Mouse (Mus musculus) midbrain, postnatal 0 days (tissue): ENCODE results near the gene Ddx27. TPM values are rescaled to one million over a fixed set of nuclear protein-coding genes. Genes with fewer than 3 reads are reported as not detected.

Source experiments
- ATAC-seq: fragments of 200-750 bp; cut with Nextera tagmentation; 2 replicates; pipeline ENCODE4 v1.8.0; 2017; ENCODE audit warnings: moderate number of reproducible peaks, mild to moderate bottlenecking, moderate TSS enrichment, moderate library complexity; ENCODE audit not compliant: low FRiP score
- DNase-seq: peaks from one replicate; pipeline ENCODE4 v3.0.0-alpha.2; 2015; ENCODE audit warnings: low spot score
- H3K27ac ChIP-seq: fragments of 300-500 bp; sonication (generic); 2 replicates; pipeline ENCODE4 v1.5.1; 2014; ENCODE audit warnings: low read depth, mild to moderate bottlenecking, low read length, mixed read lengths
- H3K27me3 ChIP-seq: fragments of 300-500 bp; sonication (generic); 2 replicates; pipeline ENCODE4 v1.6.1; 2014; ENCODE audit warnings: low read length, control low read depth, mixed read lengths; ENCODE audit not compliant: insufficient read depth
- H3K36me3 ChIP-seq: fragments of 300-500 bp; sonication (generic); 2 replicates; pipeline ENCODE4 v1.6.1; 2014; ENCODE audit warnings: low read length, control low read depth, mixed read lengths; ENCODE audit not compliant: insufficient read depth
- H3K4me1 ChIP-seq: fragments of 300-500 bp; sonication (generic); 2 replicates; pipeline ENCODE4 v1.6.1; 2014; ENCODE audit warnings: mild to moderate bottlenecking, control low read depth, antibody characterized with exemption, low read length, mixed read lengths; ENCODE audit not compliant: insufficient read depth
- H3K4me2 ChIP-seq: fragments of 300-500 bp; sonication (generic); 2 replicates; pipeline ENCODE4 v1.6.1; 2014; ENCODE audit warnings: low read depth, mild to moderate bottlenecking, low read length, mixed read lengths; ENCODE audit not compliant: poor library complexity, severe bottlenecking
- H3K4me3 ChIP-seq: fragments of 300-500 bp; sonication (generic); 2 replicates; pipeline ENCODE4 v1.5.1; 2014; ENCODE audit warnings: low read depth, mild to moderate bottlenecking, low read length, moderate library complexity
- H3K9ac ChIP-seq: fragments of 300-500 bp; sonication (generic); replicated peaks from 2 replicates; pipeline ENCODE4 v1.6.1; 2014; ENCODE audit warnings: mild to moderate bottlenecking, low read length, moderate library complexity, mixed read lengths; ENCODE audit not compliant: poor library complexity, severe bottlenecking
- H3K9me3 ChIP-seq: fragments of 300-500 bp; sonication (generic); 2 replicates; pipeline ENCODE4 v1.6.1; 2016; ENCODE audit warnings: low read length, control low read depth
- CTCF ChIP-seq: IDR thresholded peaks from 2 replicates; pipeline ENCODE4 v1.5.1; 2016; ENCODE audit warnings: antibody characterized with exemption, mild to moderate bottlenecking
- WGBS: fragments of 180-500 bp; shearing (Covaris S2); extraction: QIAGEN DNeasy Blood & Tissue Kit; methylation state at CpG from one replicate; pipeline ENCODE4 v1.1.7; 2014; 5-methylcytosine and 5-hydroxymethylcytosine counted together
- polyA plus RNA-seq: library from polyadenylated mRNA; unstranded; fragments of >200 nt; fragmentation: Nextera tagmentation; extraction: Ambion mirVana; gene quantifications from 2 replicates; pipeline ENCODE4 v1.2.1, GENCODE M21; 2015
- total RNA-seq: library from RNA; depleted of rRNA; stranded (reverse); fragments of >200 nt; gene quantifications from 2 replicates; pipeline ENCODE4 v1.2.3, GENCODE M21; 2014; rRNA removed

Ddx27 gene
- total and polyA plus RNA-seq, 2 experiments from 2014 or later, result 29.5 to 38.6 TPM

DNA sequence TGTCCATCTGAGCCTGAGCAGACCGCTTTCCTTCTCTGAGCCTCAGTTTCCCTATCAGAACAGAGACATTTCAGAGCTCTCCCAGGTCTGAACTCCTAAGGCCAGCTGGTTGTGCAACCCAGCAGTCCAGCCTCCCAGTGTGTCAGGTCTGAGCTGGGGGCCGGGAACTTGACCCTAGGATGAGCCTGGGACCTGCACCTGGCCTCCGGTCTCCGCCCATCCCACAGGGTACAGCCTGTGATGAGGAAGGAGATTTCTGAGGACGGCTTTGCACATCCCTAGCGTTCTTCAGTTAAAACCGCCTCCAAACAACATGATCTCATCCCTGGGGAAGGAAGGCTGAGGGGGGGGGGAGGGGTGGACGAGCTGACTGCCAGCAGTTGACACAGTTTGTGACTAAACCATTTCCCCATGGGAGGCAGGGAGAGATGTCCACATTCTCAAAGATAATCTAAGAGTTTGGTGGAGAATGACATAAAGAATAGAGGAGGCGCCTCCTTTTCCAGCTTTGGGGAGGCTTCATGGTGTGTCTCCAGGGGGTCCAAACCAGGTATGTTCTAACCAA, 64.0 kb downstream of the Ddx27 start:
- Histone ChIP-seq H3K4me1 (peaks cover 3% of the 10 kb centered on the region; the same call in 1 of the 2 replicates), H3K9ac (peak overlapping the region; percentile 39), H3K27ac (peak overlapping the region; percentile 26; the same call in 1 of the 2 replicates), H3K9me3 (no peaks in the 10 kb centered on the region), H3K36me3 (no peaks in the 10 kb centered on the region), H3K4me3 (no peak overlapping the region), H3K4me2 (no peak overlapping the region), H3K27me3 (no peaks in the 10 kb centered on the region)
- TF ChIP-seq CTCF, result no peak
- WGBS, result 51% methylated on average over 9 of the region's 9 CpGs
- DNase-seq (peak; percentile 44), ATAC-seq (peak; percentile 36; the same call in 1 of the 2 replicates)

DNA sequence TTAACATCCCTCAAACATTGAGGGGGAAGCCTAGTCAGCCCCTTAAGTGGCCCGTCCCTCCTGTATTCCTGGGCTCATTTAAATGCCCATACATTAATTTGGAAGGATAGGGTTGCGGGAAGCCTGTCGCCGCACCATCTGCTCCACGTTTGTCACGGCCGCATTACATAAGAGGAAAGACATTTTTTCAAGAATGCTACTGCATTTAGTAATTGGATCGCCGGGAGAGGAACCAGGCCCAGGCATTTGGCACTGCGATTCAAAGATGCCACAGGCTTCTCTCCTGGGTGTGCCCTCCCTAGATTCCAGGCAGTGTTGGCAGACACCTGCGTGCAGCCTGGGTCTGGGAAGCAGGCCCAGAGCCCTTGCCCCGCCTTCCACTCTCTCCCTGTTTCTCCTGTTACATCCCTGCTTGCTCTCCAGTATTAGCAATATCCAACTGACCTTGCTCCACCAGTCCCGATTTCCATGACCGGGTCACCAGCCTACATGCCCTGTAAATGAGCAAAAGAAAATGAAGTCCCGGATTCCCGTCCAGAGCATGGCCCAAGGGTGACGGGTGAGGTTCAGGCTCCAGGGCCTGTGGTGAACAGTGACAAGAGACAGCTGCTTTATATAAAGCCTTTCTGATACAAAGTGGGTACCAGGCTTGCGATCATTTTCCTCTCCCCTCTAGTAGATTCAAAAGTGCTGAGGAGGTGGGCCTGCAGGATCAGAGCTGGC, 64.7 kb downstream of the Ddx27 start:
- DNase-seq (peak; percentile 55), ATAC-seq (no peak; the same call in 1 of the 2 replicates)
- H3K9ac ChIP-seq, result peak overlapping the region; percentile 39
- H3K4me1 ChIP-seq, result peaks cover 3% of the 10 kb centered on the region; the same call in 1 of the 2 replicates
- no peak overlapping the region for H3K4me3 ChIP-seq
- no peak overlapping the region for H3K4me2 ChIP-seq
- WGBS, result 39% methylated on average over 18 of the region's 18 CpGs
- no peak overlapping the region for H3K27ac ChIP-seq
- no peaks in the 10 kb centered on the region for H3K27me3 ChIP-seq
- no peaks in the 10 kb centered on the region for H3K36me3 ChIP-seq
- H3K9me3 ChIP-seq, result no peaks in the 10 kb centered on the region
- TF ChIP-seq CTCF, result no peak

DNA sequence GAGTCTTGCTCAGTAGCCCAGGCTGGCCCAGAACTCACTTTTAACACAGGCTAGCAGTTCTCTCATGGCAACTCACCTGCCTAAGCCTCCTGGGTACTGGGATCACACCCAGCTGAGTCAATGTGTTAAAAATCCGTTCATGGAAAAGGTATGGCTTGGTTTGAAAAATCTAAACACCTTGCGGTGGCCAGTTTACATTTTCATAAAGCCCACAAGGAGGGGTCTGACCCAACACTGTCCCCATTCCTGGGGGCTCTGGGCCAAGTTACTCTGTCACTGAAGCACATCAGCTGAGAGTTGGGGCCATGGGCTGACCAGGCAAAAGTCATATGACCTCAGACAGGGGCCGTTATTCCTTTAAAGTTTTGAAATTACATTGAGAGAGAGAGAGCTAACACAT, 65.4 kb downstream of the Ddx27 start:
- peaks cover 3% of the 10 kb centered on the region; the same call in 1 of the 2 replicates for H3K4me1 ChIP-seq
- DNase-seq (no peak), ATAC-seq (no peak)
- H3K27me3 ChIP-seq, result no peaks in the 10 kb centered on the region
- no peaks in the 10 kb centered on the region for H3K36me3 ChIP-seq
- WGBS, result 83% methylated on average over 3 of the region's 3 CpGs
- H3K4me3 ChIP-seq, result no peak overlapping the region
- H3K9me3 ChIP-seq, result no peaks in the 10 kb centered on the region
- H3K9ac ChIP-seq, result no peak overlapping the region
- no peak overlapping the region for H3K4me2 ChIP-seq
- TF ChIP-seq CTCF, result no peak
- H3K27ac ChIP-seq, result no peak overlapping the region

DNA sequence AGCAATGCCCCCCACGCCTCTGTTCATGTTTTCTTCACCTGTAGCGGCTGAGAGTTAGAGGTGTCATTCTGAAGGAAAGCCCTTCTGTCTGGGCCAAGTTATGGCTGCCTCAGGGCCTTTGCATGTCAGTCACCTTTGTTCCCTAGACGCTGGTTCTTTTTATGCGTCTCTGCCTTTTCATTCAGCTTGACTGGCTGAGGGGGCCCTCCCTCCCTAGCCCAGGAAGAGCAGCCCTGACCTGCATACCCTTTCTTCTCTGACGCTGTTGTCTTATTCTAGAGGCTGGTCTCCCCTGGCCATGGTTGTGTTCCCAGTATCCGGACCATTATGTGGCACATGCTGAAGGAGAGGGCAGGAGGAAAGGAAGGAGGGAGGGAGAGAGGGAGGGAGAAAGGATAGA, 66.1 kb downstream of the Ddx27 start:
- 47% methylated on average over 6 of the region's 6 CpGs for WGBS
- H3K9me3 ChIP-seq, result no peaks in the 10 kb centered on the region
- no peak overlapping the region for H3K4me2 ChIP-seq
- no peaks in the 10 kb centered on the region for H3K27me3 ChIP-seq
- H3K36me3 ChIP-seq, result no peaks in the 10 kb centered on the region
- no peak for DNase-seq
- no peak for ATAC-seq
- H3K27ac ChIP-seq, result no peak overlapping the region
- H3K4me1 ChIP-seq, result peaks cover 3% of the 10 kb centered on the region; the same call in 1 of the 2 replicates
- no peak for TF ChIP-seq CTCF
- no peak overlapping the region for H3K9ac ChIP-seq
- no peak overlapping the region for H3K4me3 ChIP-seq

DNA sequence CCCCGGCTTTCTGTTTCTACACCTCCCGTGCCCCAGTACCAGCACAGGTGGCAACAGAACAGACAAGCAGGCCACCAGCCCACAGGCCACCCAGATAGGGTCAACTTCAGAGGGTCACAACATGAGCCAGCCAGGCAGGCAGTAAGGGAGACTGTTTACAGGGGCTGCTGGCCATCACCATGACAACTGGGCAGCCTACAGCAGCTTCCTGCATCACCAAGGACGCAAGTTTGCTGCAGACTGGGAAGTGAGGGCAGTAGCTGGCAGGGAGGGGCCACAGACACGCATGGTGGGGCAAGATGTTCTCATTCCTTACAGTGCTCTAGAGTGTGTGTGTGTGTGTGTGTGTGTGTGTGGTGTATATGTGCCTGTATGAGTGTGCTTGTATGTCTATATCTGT, 66.6 kb downstream of the Ddx27 start:
- Histone ChIP-seq H3K36me3 (no peaks in the 10 kb centered on the region), H3K4me1 (peaks cover 3% of the 10 kb centered on the region; the same call in 1 of the 2 replicates)

More for the DNA sequence above, 66.6 kb downstream of the Ddx27 start:
- Histone ChIP-seq H3K4me3 (no peak overlapping the region), H3K9ac (no peak overlapping the region), H3K4me2 (no peak overlapping the region), H3K27ac (no peak overlapping the region), H3K27me3 (no peaks in the 10 kb centered on the region), H3K9me3 (no peaks in the 10 kb centered on the region)
- 17% methylated on average over 4 of the region's 4 CpGs for WGBS
- TF ChIP-seq CTCF, result no peak
- ATAC-seq (peak; percentile 59; the same call in 1 of the 2 replicates), DNase-seq (peak; percentile 51)

Other genes with a start within 250 kb of the Ddx27 start
- gene Trp53rkb, start 222.7 kb upstream of the Ddx27 start, total RNA-seq, result 16.8 and 17.2 TPM in 2 replicates
- 7.5 and 8.5 TPM in 2 replicates for gene Trp53rkb, start 222.7 kb upstream of the Ddx27 start, polyA plus RNA-seq
- 26.3 and 27.8 TPM in 2 replicates for gene Arfgef2, start 209.6 kb upstream of the Ddx27 start, total RNA-seq
- gene Arfgef2, start 209.6 kb upstream of the Ddx27 start, polyA plus RNA-seq, result 3.1 and 3.4 TPM in 2 replicates
- gene Cse1l, start 109.2 kb upstream of the Ddx27 start, total RNA-seq, result 82.8 and 88.7 TPM in 2 replicates
- 69.7 and 70.1 TPM in 2 replicates for gene Cse1l, start 109.2 kb upstream of the Ddx27 start, polyA plus RNA-seq
- 35.3 and 41.4 TPM in 2 replicates for gene Stau1, start 18.9 kb upstream of the Ddx27 start, total RNA-seq
- 88.5 and 96.8 TPM in 2 replicates for gene Stau1, start 18.9 kb upstream of the Ddx27 start, polyA plus RNA-seq
- gene Znfx1, start 47.8 kb downstream of the Ddx27 start, total RNA-seq, result 28.4 and 32.2 TPM in 2 replicates
- 4.7 and 6.0 TPM in 2 replicates for gene Znfx1, start 47.8 kb downstream of the Ddx27 start, polyA plus RNA-seq
- gene Kcnb1, start 175.0 kb downstream of the Ddx27 start, total RNA-seq, result 29.8 and 30.0 TPM in 2 replicates
- gene Kcnb1, start 175.0 kb downstream of the Ddx27 start, polyA plus RNA-seq, result 5.6 and 6.4 TPM in 2 replicates
- gene Ptgis, start 225.4 kb downstream of the Ddx27 start, total RNA-seq, result 4.3 and 6.1 TPM in 2 replicates
- gene Ptgis, start 225.4 kb downstream of the Ddx27 start, polyA plus RNA-seq, result 3.9 and 4.7 TPM in 2 replicates